Mouse (Mus musculus): ENCODE results near the gene Vrk1.

GRCm38 (mm10) chr12:105997028-105997786, 12.8 kb upstream of the Vrk1 start:
- TF ChIP-seq POLR2A (IDR thresholded peaks at IDR 0.05; ENCODE audit: borderline replicate concordance, control insufficient read depth, low read depth, low read length) (no peak), CTCF (IDR thresholded peaks at IDR 0.05; ENCODE audit: control insufficient read depth, insufficient read depth, low read length) (no peak)

Data from bone marrow, adult 2 months (tissue).